Mouse (Mus musculus) heart, adult 2 months (tissue): ENCODE measurements at regions not wholly inside any gene's neighbourhood (a gene's known extent, or its start where the extent isn't known, plus 50 kb on each side); places are given as distances from the start of the nearest gene placed in this dataset.

ENCODE experiments used
- CTCF ChIP-seq: fragments of 200-600 bp; IDR thresholded peaks from 2 replicates; pipeline ENCODE4 v1.8.1; 2022; ENCODE audit warnings: antibody characterized with exemption, mild to moderate bottlenecking, moderate library complexity
- EP300 ChIP-seq: fragments of 200-500 bp; IDR thresholded peaks from 2 replicates; pipeline ENCODE4 v1.6.1; 2011; ENCODE audit warnings: low read depth, low read length, control low read depth; ENCODE audit not compliant: insufficient read depth
- POLR2A ChIP-seq: fragments of 200-500 bp; IDR thresholded peaks from 2 replicates; pipeline ENCODE4 v1.6.1; 2011; ENCODE audit warnings: mild to moderate bottlenecking, low read depth, low read length, control low read depth; ENCODE audit not compliant: insufficient read depth

DNA sequence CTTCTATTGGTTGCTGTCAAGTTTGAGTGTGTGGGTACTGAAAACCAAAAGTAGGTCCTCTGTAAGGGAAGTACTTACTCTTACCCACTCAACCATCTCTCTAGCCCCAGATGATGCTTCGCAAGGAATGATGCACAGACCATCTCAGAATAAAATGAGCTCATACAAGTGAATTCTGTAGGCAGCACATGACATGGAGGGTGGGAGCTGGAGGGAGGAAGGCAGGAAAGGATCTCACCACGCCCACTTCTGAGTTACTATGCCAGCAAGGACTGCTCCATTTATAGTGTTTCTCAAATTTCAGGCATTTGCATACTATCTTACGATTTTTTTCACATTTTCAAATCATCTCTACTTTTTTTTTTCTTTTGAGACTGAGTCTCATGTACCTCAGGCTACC lies 273.8 kb upstream of the Rack1 start:
- TF ChIP-seq CTCF (no peak), POLR2A (no peak), EP300 (no peak)
